Mouse (Mus musculus): ENCODE data around the gene Olfr968.

Gene Olfr968

DNA sequence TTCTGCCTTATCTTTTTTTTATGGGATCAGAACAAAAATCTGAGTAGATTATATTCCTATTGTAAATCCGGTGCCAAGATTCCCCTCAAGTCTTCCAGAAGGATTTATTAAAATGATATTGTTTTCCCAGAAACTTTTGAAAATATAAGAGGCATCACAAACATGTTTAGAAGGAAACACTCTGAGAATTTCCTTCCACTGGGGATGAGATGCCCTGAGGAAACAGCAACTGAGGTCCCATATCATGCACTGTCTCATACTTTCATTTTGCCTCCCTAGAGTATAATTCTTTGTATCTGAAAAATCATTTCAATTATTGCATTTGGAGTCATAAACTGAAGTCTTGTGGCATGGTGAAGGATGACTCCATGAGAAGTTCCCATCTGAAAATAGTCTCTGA, at the start of gene Olfr968:
TSS of gene Olfr968 (minus strand) at position 101 of the 400 bp plus-strand sequence.
- no peak for DNase-seq

DNA sequence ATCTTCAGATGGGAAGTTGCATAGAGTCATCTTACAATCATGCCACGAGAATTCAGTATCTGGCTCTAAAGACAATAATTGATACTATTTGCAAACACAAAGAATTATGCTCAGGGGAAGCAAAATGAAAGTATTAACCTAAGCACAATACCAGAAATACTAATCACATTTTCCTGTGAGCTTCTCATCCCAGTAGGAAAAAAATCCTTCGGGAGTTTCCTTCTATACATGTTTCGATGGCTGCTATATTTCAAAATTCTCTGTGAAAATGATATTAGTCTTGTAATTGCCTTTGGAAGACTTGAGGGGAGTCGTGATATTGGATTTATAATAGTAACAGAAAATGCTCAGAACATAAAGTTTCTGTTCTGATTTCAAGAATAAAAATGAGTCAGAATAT, 25.5 kb upstream of the Olfr968 start, which contains the start of gene Olfr970:
TSS of gene Olfr970 (plus strand) at position 301 of the 400 bp plus-strand sequence.
- no peak for DNase-seq

DNA sequence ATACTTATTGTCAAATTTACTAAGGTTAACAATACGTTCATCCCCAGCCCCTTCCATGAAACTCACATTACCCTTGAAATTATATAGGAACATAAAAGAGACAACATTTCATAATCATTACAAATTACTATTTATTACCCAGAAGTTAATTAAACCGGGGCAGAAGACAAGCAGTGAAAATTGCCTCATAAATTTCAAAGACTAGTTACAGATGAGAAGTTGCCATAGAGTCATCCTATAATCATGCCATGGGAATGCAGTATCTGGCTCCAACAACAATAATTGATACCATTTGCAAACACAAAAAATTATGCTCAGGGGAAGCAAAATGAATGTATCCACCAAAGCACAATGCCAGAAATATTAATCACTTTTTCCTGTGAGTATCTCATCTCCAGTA, 7.5 kb upstream of the Olfr968 start, which contains the start of gene Olfr969:
TSS of gene Olfr969 (plus strand) at position 388 of the 400 bp plus-strand sequence.
- DNase-seq, result no peak

DNA sequence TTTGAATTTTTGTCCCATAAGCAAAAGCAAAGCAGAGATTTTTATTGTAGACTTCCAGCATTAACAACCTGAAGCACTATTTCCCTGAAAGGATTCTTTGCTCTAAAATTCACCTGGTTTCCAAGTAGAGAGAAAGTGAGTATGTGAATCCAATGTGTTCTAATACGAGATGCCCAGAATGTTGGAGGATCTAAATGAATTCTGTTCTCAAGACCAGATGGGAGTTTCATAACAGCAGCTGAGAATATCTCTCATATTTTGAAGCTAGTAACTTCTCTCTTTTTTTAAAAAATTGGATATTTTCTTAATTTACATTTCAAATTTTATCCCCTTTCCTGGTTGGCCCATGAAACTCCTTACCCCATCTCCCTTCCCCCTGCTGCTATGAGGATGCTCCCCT, 36.6 kb downstream of the Olfr968 start:
- DNase-seq, result no peak

DNA sequence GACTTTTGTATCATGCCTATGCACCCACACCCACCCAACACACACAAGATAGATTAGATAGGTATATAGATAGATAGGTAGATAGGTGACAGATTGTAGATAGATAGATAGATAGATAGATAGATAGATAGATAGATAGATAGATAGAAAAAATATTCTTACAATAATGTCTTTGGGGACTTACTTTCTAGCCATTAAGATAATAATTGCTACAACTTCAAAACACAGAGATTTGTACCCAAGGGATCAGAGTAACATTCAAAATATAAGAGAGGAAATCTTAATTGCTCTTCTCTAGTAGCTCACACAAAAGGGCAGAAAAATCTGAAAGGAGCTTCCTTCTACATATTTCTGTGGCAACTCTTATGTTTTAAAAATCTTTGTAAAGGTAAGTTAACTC, 37.1 kb downstream of the Olfr968 start, which contains the start of gene Olfr967:
TSS of gene Olfr967 (plus strand) at position 301 of the 400 bp plus-strand sequence.
- DNase-seq, result no peak

DNA sequence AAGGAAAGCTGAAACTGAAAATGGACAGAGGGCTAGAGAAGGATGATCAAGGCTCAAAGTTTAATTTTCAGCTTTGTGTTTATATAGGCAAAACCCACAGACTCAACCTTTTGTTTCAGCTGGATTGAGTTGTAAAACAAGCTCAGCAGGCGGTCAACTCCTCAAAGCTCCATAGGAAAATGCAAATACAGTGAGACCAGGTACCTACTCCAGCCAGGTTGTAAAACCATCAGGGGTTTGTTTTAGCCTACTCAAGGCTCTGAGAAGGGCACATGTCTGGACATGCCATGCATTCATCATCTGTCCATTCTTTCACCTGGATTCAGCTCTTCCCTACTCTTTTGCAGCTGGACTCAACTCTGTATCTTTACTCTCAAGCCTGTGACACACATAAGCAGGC, 42.3 kb downstream of the Olfr968 start:
- no peak for DNase-seq

DNA sequence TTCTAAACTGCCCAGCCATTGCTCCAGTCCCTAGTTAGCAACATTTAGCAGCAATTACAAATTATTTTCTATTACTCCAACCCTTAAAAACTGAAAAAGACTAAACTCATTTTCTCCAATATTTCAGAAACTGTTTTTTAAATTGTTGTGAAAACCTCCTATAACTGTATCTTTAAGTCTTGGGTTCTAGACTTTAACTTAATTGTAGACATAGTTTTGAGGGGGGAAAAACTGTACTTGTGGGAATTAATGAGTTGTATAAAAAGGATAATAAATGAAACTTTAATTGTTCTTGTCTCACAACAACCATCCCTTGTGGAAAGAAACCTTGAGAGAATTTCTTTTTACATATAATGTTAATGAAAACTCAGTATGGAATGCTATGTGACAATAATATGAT, 52.4 kb downstream of the Olfr968 start, which contains the start of gene Olfr150:
TSS of gene Olfr150 (plus strand) at position 301 of the 400 bp plus-strand sequence.
- no peak for DNase-seq

Measured in liver (tissue).